ENCODE assay signal across 12 mouse cellular contexts in genomic region chr10:99476776-99477175, GRCm38 (mm10).
"Had no signal": no experiment of that assay in that cellular context is flagged by ENCODE, and none has a peak within 500 bp of the region (broad histone marks: within the 10 kb centered on the region; RNA-seq: fewer than 3 reads in every experiment).

No protein-coding gene starts in this region.

- ATAC-seq: intestine, postnatal 0 days; liver, postnatal 0 days; lung, postnatal 0 days; midbrain, embryonic 15.5 days had no signal

- DNase-seq: kidney, adult 2 months; kidney, postnatal 10 days; kidney, postnatal 36 days; layer of hippocampus, postnatal 36 days; left cerebral cortex, postnatal 4 days; liver, postnatal 0 days; thymus, adult 2 months; thymus, postnatal 14 days; thymus, postnatal 4 days had no signal
